Mouse (Mus musculus): ENCODE measurements around the gene Alg12. TPM values are rescaled to one million over a fixed set of nuclear protein-coding genes. Genes with fewer than 3 reads are reported as not detected.
A peak's percentile ranks its signal among the peaks of the same experiment; 100 is the strongest.

Gene Alg12
- polyA plus RNA-seq, 1 experiment = 13.2 TPM

DNA sequence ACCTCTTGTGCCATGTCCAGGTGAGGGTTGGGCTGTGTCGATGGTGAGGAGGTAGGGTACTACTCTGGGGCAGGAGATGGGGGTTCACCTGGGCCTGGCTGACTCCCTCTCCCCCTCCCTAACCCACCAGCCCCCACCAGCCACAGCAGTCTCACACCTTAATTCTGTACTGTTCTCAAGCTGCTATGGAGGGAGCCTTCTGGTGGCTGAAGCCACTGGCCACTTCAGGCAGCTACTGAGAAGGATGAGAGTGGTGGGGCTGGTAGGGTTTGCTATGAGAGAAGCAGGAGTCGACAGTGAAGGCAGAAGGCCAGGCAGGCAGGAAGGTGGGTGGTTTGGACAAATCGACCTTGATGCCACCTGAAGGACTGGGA lies 23.2 kb upstream of the Alg12 start:
- no peaks in the 10 kb centered on the region for H3K9me3 ChIP-seq (replicated peaks; ENCODE audit: control insufficient read depth, insufficient read depth, low read length, poor library complexity, severe bottlenecking)
- H3K27me3 ChIP-seq (ENCODE audit: control insufficient read depth, insufficient read depth, low read length, poor library complexity, severe bottlenecking) = no peaks in the 10 kb centered on the region
- H3K4me1 ChIP-seq (ENCODE audit: control insufficient read depth, insufficient read depth, low read length) = peaks cover 5% of the 10 kb centered on the region
- TF ChIP-seq CTCF (IDR thresholded peaks at IDR 0.05; ENCODE audit: low read depth, low read length) (no peak), EP300 (IDR thresholded peaks at IDR 0.05; ENCODE audit: insufficient read depth, low read depth, low read length) (no peak), POLR2A (IDR thresholded peaks at IDR 0.05; ENCODE audit: insufficient read depth, low read length) (no peak)
- H3K27ac ChIP-seq (ENCODE audit: insufficient read depth, low read length) = no peak overlapping the region
- H3K4me3 ChIP-seq (ENCODE audit: low read depth, low read length) = no peak overlapping the region
- H3K36me3 ChIP-seq (ENCODE audit: control insufficient read depth, insufficient read depth, low read length, poor library complexity, severe bottlenecking) = no peaks in the 10 kb centered on the region
- H3K9ac ChIP-seq (ENCODE audit: low read depth, poor library complexity, severe bottlenecking) = no peak overlapping the region

DNA sequence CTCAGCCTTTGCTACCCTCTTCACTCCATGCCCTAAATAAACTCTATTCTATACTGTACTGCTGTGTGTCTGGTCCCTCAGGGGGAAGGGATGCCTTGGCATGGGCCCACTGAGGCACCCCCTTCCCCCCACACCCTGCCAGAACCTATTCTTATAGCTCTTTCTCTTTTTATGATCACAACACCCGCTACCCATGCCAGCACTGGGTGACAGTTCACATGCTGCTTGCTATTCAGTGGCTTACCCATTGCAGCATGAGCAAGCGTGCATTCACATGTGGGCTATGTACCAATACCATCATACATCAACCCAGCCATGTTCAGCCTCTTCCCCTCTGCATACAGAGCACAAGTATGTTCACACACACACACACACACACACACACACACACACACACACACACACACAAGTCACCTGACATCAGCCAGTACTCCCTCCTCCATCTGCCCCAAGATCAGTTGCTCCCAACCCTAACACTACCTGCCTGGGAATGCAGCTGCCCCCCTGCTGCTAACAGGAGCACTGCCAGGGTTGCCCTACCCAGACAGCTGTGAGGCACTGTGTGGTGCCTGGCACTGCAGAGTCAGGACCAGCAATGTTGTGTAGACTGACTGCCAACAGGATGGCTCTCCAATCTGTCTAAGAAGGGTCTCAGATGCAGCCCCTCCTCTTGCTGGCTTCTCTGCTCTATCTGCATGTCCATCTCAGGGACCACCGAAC lies 22.6 kb upstream of the Alg12 start:
- Histone ChIP-seq H3K27me3 (ENCODE audit: control insufficient read depth, insufficient read depth, low read length, poor library complexity, severe bottlenecking) (no peaks in the 10 kb centered on the region), H3K4me3 (ENCODE audit: low read depth, low read length) (no peak overlapping the region), H3K27ac (ENCODE audit: insufficient read depth, low read length) (no peak overlapping the region), H3K9ac (ENCODE audit: low read depth, poor library complexity, severe bottlenecking) (no peak overlapping the region), H3K4me1 (ENCODE audit: control insufficient read depth, insufficient read depth, low read length) (peaks cover 5% of the 10 kb centered on the region), H3K9me3 (replicated peaks; ENCODE audit: control insufficient read depth, insufficient read depth, low read length, poor library complexity, severe bottlenecking) (no peaks in the 10 kb centered on the region), H3K36me3 (ENCODE audit: control insufficient read depth, insufficient read depth, low read length, poor library complexity, severe bottlenecking) (no peaks in the 10 kb centered on the region)
- no peak for TF ChIP-seq EP300 (IDR thresholded peaks at IDR 0.05; ENCODE audit: insufficient read depth, low read depth, low read length)
- TF ChIP-seq CTCF (IDR thresholded peaks at IDR 0.05; ENCODE audit: low read depth, low read length) = no peak
- TF ChIP-seq POLR2A (IDR thresholded peaks at IDR 0.05; ENCODE audit: insufficient read depth, low read length) = no peak

DNA sequence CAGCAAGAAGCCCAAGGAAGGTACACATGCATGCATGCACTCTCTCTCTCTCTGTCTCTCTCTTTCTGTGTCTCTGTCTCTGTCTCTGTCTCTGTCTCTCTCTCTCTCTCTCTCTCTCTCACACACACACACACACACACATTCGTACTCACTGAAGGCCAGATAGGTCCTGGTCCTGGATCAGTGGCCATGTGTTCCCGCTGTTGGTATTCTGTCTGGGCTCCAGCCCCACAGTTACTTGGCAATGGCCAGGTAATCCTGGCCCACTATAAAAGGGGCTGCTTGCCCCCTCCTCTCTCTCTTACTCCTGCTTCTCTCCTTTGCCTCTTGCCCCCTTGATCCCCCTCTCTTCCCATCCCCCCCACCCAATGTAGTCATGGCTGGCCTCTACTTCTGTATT lies 22.0 kb upstream of the Alg12 start:
- TF ChIP-seq CTCF (IDR thresholded peaks at IDR 0.05; ENCODE audit: low read depth, low read length) (no peak), POLR2A (IDR thresholded peaks at IDR 0.05; ENCODE audit: insufficient read depth, low read length) (no peak), EP300 (IDR thresholded peaks at IDR 0.05; ENCODE audit: insufficient read depth, low read depth, low read length) (no peak)
- peaks cover 5% of the 10 kb centered on the region for H3K4me1 ChIP-seq (ENCODE audit: control insufficient read depth, insufficient read depth, low read length)

DNA sequence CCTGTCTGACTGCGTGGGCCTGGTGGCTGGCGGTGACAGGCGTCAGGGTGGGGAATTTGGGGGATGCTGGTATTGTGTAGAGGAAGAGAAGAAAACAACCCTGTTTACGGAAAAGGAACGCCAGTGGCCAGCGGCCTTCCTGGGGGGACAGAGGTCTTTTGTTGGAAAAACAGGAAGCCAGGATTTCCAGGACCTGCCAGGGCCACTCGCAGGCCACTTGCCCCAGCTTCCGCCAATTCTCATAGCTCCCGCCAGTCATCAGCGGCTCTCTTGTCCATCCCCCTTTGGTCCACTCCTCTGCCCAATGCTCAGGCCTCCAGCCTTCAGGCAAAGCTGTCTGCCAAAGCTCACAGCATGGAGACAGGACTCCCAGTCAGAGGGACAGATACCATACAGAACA lies 21.0 kb upstream of the Alg12 start:
- TF ChIP-seq EP300 (IDR thresholded peaks at IDR 0.05; ENCODE audit: insufficient read depth, low read depth, low read length) (no peak), POLR2A (IDR thresholded peaks at IDR 0.05; ENCODE audit: insufficient read depth, low read length) (no peak), CTCF (IDR thresholded peaks at IDR 0.05; ENCODE audit: low read depth, low read length) (no peak)

More for the DNA sequence above, 22.0 kb upstream of the Alg12 start:
- Histone ChIP-seq H3K9ac (ENCODE audit: low read depth, poor library complexity, severe bottlenecking) (no peak overlapping the region), H3K4me3 (ENCODE audit: low read depth, low read length) (no peak overlapping the region), H3K36me3 (ENCODE audit: control insufficient read depth, insufficient read depth, low read length, poor library complexity, severe bottlenecking) (no peaks in the 10 kb centered on the region), H3K27me3 (ENCODE audit: control insufficient read depth, insufficient read depth, low read length, poor library complexity, severe bottlenecking) (no peaks in the 10 kb centered on the region), H3K27ac (ENCODE audit: insufficient read depth, low read length) (no peak overlapping the region), H3K9me3 (replicated peaks; ENCODE audit: control insufficient read depth, insufficient read depth, low read length, poor library complexity, severe bottlenecking) (no peaks in the 10 kb centered on the region)

DNA sequence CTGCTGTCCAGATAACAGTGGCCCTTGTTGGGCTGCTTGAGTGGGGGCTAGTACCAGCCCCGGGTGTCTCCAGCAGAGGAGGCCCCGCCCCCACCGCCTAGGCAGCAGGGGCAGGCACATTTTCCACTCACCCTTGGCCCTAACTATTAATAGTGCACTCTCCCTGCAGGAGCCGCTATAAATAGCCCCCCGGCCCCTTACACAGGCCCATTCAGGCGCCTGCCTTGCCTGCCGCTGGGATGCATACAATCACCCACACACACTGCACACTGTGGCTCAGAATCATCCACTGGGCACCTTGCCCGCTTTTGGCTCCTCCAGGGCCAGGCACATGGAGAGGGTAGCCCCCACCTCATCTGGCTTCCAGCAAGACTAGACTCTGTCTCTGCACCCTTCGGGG lies 20.2 kb upstream of the Alg12 start:
- TF ChIP-seq POLR2A (IDR thresholded peaks at IDR 0.05; ENCODE audit: insufficient read depth, low read length) (no peak), CTCF (IDR thresholded peaks at IDR 0.05; ENCODE audit: low read depth, low read length) (no peak), EP300 (IDR thresholded peaks at IDR 0.05; ENCODE audit: insufficient read depth, low read depth, low read length) (no peak)
- Histone ChIP-seq H3K4me3 (ENCODE audit: low read depth, low read length) (no peak overlapping the region), H3K27me3 (ENCODE audit: control insufficient read depth, insufficient read depth, low read length, poor library complexity, severe bottlenecking) (no peaks in the 10 kb centered on the region), H3K36me3 (ENCODE audit: control insufficient read depth, insufficient read depth, low read length, poor library complexity, severe bottlenecking) (no peaks in the 10 kb centered on the region), H3K9me3 (replicated peaks; ENCODE audit: control insufficient read depth, insufficient read depth, low read length, poor library complexity, severe bottlenecking) (no peaks in the 10 kb centered on the region), H3K9ac (ENCODE audit: low read depth, poor library complexity, severe bottlenecking) (peak overlapping the region; percentile 42; the same call in 1 of the 2 replicates), H3K4me1 (ENCODE audit: control insufficient read depth, insufficient read depth, low read length) (peaks cover 5% of the 10 kb centered on the region), H3K27ac (ENCODE audit: insufficient read depth, low read length) (peak overlapping the region; percentile 36)

More for the DNA sequence above, 21.0 kb upstream of the Alg12 start:
- Histone ChIP-seq H3K4me3 (ENCODE audit: low read depth, low read length) (peak overlapping the region; percentile 47), H3K27me3 (ENCODE audit: control insufficient read depth, insufficient read depth, low read length, poor library complexity, severe bottlenecking) (no peaks in the 10 kb centered on the region), H3K9me3 (replicated peaks; ENCODE audit: control insufficient read depth, insufficient read depth, low read length, poor library complexity, severe bottlenecking) (no peaks in the 10 kb centered on the region), H3K27ac (ENCODE audit: insufficient read depth, low read length) (peak overlapping the region; percentile 36), H3K9ac (ENCODE audit: low read depth, poor library complexity, severe bottlenecking) (peak overlapping the region; percentile 42), H3K36me3 (ENCODE audit: control insufficient read depth, insufficient read depth, low read length, poor library complexity, severe bottlenecking) (no peaks in the 10 kb centered on the region), H3K4me1 (ENCODE audit: control insufficient read depth, insufficient read depth, low read length) (peaks cover 5% of the 10 kb centered on the region)

DNA sequence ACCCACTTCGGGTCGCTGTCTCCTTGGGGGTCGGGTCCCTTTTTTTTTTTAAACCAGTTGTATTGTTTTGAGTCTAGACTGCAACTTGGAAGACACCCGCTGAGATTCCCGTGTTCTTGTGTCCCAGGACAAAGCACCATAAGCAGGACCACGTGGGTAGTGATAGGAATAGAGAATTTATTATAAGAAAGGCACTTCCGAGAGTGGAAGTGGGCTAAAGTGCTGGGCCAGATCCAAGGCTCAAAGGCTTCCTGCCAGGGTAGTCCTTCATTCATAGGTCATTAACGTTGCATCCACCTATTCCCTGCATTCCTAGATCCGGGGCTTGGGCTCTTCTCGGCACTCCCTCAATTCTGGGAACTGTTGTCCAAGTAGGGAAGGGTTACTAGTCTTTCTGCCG lies 18.9 kb upstream of the Alg12 start:
- Histone ChIP-seq H3K9me3 (replicated peaks; ENCODE audit: control insufficient read depth, insufficient read depth, low read length, poor library complexity, severe bottlenecking) (no peaks in the 10 kb centered on the region), H3K4me3 (ENCODE audit: low read depth, low read length) (peak overlapping the region; percentile 42), H3K27me3 (ENCODE audit: control insufficient read depth, insufficient read depth, low read length, poor library complexity, severe bottlenecking) (no peaks in the 10 kb centered on the region), H3K4me1 (ENCODE audit: control insufficient read depth, insufficient read depth, low read length) (peaks cover 5% of the 10 kb centered on the region), H3K9ac (ENCODE audit: low read depth, poor library complexity, severe bottlenecking) (peak overlapping the region; percentile 31; the same call in 1 of the 2 replicates), H3K27ac (ENCODE audit: insufficient read depth, low read length) (peak overlapping the region; percentile 84), H3K36me3 (ENCODE audit: control insufficient read depth, insufficient read depth, low read length, poor library complexity, severe bottlenecking) (no peaks in the 10 kb centered on the region)
- TF ChIP-seq CTCF (IDR thresholded peaks at IDR 0.05; ENCODE audit: low read depth, low read length) (no peak), POLR2A (IDR thresholded peaks at IDR 0.05; ENCODE audit: insufficient read depth, low read length) (no peak), EP300 (IDR thresholded peaks at IDR 0.05; ENCODE audit: insufficient read depth, low read depth, low read length) (no peak)

Measured in ES-Bruce4 (cell line).